Mouse (Mus musculus): ENCODE measurements at regions not wholly inside any gene's neighbourhood (a gene's known extent, or its start where the extent isn't known, plus 50 kb on each side); places are given as distances from the start of the nearest gene placed in this dataset.

DNA sequence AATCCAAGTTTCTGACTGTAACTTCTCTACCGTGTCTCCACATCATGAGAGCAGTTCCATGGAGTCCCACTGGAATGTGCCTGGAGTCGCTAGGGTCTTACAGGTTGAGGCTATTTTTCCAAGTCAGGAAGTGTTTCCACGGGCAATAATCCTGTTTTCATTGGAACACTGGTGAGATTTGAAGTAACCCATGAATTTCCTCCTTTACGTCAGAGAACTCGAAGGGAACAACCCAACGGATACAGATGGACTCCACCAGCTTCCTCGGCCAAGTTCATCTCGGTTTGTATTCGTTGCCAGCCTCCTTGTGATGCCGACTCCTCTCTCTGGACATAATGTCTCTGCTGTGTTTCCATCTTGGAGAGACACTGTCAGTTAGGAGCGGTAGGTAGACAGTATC lies 237.4 kb upstream of the Ankrd55 start:
- TF ChIP-seq POLR2A (IDR thresholded peaks at IDR 0.05; ENCODE audit: borderline replicate concordance, low read depth, low read length) = no peak
- no peak for TF ChIP-seq CTCF (IDR thresholded peaks at IDR 0.05; ENCODE audit: low read depth, low read length)
